Mouse (Mus musculus) gastrocnemius, adult 2 months (tissue): ENCODE measurements around the gene Specc1l. TPM values are rescaled to one million over a fixed set of nuclear protein-coding genes. Genes with fewer than 3 reads are reported as not detected.

Experiments used
- DNase-seq: peaks from one replicate; pipeline ENCODE4 v3.0.0; 2022
- H3K27ac ChIP-seq: fragments of 200-600 bp; 2 replicates; pipeline ENCODE4 v1.8.1; 2022; ENCODE audit warnings: mild to moderate bottlenecking
- H3K4me3 ChIP-seq: fragments of 200-600 bp; 2 replicates; pipeline ENCODE4 v1.8.1; 2022; ENCODE audit warnings: mild to moderate bottlenecking, moderate library complexity
- CTCF ChIP-seq: fragments of 200-600 bp; IDR thresholded peaks from 2 replicates; pipeline ENCODE4 v1.8.1; 2022; ENCODE audit warnings: antibody characterized with exemption, mild to moderate bottlenecking, moderate library complexity
- intact Hi-C: fragments of 180-260 bp; cut with DNase I; formaldehyde crosslinking; loops from one replicate; pipeline ENCODE4 v1.15.1; 2025
- total RNA-seq, 2 experiments: library from RNA; stranded (reverse); gene quantifications; 2 replicates each; pipeline ENCODE4 v1.2.3; 2021

Specc1l gene
- total RNA-seq, 2 experiments from 2014 or later: 43.1 to 44.8 TPM

DNA sequence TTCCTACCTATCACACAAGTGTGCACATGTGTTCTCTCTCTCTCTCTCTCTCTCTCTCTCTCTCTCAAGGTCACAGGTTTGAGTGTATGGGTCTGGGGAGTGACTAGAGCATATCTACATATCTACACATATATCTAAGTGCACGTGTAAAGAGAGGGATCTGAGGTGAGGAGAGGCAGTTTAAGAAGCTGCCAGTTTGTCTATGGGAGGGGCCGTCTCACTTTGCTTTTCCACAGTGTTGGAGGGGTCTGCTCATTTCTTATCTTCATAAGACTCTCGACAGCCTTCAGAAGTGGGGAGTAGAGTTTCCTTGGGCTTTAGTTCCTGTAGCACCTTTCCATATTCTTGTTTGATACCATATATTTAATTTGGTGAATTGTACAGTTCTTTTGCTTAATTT is 81.4 kb downstream of the Specc1l start:
- intact Hi-C loops: no loop called here
- DNase-seq: no peak

DNA sequence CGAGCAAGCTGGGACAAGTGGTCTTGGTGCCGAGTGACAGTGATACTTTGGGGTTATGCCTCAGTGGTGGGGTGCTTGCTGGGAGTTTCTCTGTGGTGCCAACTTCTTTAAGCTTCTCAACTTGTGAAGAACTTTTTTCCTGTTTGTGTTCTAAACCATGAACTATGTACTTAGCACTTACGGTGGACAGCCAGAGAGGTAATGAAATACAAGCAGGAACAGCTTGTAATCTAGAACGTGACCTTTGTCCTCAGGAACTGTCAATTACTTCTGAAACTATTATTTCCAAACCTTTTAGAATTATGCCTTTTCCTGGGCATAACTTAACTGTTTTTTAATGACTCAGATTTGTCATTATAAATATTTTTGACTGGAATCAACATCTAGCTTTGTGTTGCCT is 82.5 kb downstream of the Specc1l start:
- peak overlapping the region; percentile 50 for H3K27ac ChIP-seq
- intact Hi-C loops: no loop called here
- TF ChIP-seq CTCF: no peak
- no peak for DNase-seq
- no peak overlapping the region for H3K4me3 ChIP-seq

More for the DNA sequence above, 81.4 kb downstream of the Specc1l start:
- TF ChIP-seq CTCF: no peak
- no peak overlapping the region for H3K27ac ChIP-seq
- H3K4me3 ChIP-seq: no peak overlapping the region

DNA sequence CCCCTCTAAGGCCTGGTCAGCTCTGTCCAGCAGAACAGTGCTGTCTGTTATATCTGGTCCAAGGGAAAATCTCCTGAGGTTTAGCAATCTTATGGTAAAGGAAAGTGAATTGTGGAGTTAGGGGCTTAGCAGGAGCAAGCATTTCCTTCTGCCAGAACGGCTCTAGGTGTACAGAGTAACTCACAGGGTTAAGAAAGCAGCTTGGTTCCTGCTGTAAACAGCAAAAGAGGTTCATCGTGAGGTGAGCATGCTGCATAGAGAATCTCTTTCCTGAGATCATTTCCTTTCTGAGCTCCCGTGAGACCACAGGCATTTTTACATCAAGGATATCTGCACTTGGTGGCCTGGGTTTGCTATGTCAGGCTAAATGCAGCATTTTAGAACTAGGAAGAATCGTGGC is 83.1 kb downstream of the Specc1l start:
- intact Hi-C loops: no loop called here
- no peak for TF ChIP-seq CTCF
- no peak for DNase-seq
- H3K27ac ChIP-seq: peak overlapping the region; percentile 50
- no peak overlapping the region for H3K4me3 ChIP-seq

DNA sequence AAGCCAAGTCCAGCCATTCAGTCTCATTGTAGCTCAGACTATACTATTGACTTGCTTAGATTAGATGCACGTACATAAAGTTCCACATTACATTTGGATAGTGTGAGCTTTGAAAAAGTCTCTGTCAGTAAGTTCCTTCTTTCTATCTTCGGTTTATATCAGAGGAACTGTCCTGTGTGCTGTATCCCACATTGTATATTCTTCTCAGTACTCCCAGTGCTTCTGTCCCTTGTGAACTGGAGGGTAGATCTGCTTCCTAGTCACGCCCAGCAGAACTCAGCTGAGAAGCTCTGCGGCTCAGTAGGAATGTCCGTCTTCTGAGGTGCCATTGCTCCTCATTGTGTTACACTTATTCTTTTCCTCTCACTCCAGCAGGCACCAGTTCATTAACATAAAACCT is 86.7 kb downstream of the Specc1l start:
- Histone ChIP-seq H3K4me3 (no peak overlapping the region), H3K27ac (peak overlapping the region; percentile 38; the same call in 1 of the 2 replicates)
- no peak for DNase-seq
- no peak for TF ChIP-seq CTCF
- intact Hi-C loops: no loop called here

DNA sequence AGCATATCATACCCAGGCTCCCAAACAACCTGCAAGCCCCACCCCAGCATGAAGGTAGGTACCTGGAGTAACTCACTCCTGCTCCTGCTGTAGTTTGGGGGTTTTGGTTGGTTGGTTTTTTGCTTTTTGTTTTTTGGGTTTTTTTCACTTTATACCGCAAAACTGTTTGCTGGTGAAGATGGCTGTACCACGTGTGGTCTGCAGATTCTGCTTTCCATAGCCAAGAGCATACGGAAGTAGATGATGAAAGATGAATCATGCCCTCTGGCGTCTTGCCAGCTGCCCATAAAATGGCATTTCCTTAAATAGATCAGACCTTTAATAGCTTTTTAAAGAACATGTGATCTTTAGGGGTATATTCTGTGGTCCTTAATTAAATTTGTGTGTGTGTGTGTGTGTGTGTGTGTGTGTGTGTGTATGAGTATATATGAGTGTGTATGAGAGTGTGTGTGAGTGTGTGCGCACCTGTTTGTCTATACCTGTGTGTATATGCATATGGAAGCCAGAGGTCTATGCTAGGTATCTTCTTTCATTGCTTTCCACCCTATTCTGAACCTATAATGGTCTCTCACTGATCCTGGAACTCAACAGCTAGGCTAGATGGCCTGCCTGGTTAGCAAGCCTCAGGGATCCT is 88.0 kb downstream of the Specc1l start:
- Histone ChIP-seq H3K4me3 (no peak overlapping the region), H3K27ac (peak overlapping the region; percentile 70)
- intact Hi-C loops: no loop called here
- no peak for TF ChIP-seq CTCF
- DNase-seq: peak; percentile 77

DNA sequence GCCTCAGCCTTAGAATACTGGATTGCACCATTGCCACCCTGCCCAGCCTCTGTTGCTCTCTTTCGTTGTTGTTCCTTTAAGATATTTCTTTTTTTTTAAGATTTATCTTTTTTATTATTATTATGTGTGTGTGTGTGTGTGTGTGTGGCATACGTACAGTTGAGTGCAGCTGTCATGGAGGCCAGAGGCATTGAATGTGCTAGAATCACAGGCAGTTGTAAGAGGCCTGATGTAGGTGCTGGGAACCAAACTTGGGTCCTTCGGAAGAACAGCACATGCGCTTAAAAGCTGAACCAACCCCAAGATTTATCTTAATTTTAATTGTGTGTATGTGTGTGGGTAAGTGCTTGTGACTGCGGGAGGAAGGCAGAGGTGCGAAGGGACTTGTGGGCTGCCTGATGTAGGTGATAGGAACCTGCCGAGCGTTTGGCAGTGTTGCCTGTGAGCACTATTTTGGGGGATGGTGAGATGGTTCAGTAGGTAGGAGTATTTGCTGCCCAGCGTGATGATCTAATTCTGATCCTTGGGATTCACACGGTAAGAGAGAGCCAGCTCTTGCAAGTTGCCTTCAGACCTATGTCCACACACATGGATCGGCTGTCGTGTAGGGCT is 89.4 kb downstream of the Specc1l start:
- DNase-seq: no peak
- intact Hi-C loops: no loop called here
- H3K4me3 ChIP-seq: no peak overlapping the region
- H3K27ac ChIP-seq: peak overlapping the region; percentile 70
- TF ChIP-seq CTCF: no peak

DNA sequence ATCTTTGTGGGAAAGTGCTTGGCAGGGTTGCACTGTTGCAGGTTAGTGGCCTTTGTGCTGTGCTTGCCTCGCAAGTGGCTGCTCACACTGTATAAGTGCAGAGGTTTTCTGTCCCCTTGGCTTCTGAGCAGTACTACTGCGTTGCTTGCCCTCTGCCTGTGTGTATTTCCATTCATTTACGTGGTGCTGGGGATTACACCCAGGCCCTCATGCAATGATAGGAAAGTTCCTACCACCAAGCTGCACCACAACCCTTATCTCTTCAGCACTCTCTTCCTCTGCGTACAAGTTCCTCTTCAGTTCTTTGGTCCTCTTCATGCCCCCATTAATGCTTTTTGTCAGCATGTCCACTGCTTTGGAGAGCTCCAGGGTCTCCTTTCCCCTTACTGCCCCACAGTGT is 90.1 kb downstream of the Specc1l start:
- intact Hi-C loops: no loop called here
- TF ChIP-seq CTCF: no peak
- no peak for DNase-seq
- H3K4me3 ChIP-seq: no peak overlapping the region
- peak overlapping the region; percentile 44 for H3K27ac ChIP-seq

DNA sequence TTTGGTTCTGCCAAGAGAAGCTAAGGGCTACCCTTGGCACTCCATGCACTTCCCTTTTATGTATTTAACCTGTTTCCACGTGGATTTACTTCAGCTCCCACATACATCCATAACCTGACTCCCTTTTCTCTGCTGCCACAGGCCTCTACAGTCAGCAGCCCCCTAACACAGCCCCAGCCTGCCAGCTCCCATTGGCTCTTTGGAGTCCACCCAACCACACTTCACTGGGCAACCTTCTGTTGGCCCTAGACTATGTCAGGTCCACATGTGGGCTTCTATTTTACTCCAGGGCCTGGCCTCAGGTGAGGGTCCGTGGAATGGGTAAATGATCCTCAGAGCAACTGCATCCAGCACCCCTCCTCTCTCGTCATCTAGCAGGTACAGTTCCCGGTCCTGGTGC is 90.7 kb downstream of the Specc1l start:
- Histone ChIP-seq H3K4me3 (no peak overlapping the region), H3K27ac (peak overlapping the region; percentile 44)
- no peak for DNase-seq
- TF ChIP-seq CTCF: no peak
- intact Hi-C loops: no loop called here

DNA sequence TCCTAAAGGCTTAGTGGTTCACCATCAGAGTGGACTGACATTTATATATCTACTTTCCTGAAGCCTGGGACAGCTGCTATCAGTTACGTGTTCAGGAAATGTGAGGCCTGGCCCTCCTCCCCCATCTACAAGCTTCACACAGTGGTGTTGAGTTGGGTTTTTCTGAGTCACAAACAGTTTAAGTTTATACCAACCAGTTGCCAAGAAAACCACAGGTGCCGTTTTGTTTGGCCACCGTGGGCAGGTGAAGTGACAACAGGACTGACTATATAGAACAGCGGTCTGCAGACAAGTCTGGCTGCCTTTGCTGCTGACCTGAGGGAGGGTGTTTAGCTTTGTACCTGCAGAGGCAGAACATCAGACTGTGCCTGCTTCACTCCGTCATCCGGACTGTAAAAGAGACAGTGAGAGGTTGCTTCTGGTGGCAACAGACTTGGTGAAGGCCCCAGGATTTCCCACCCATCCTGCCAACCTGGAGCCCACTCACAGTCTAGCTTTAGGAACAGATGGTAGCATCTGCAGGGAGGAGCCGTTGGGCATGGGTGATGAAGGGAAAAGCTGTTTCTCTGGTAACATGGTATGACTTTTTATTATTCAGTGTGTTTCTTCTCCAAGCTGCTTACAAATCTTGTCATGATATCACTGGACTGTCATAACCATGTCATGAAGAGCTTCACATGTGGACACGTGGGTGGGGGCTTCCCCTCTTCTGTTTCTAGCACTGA is 91.6 kb downstream of the Specc1l start:
- intact Hi-C loops: no loop called here
- H3K4me3 ChIP-seq: no peak overlapping the region
- DNase-seq: no peak
- H3K27ac ChIP-seq: peak overlapping the region; percentile 46
- TF ChIP-seq CTCF: no peak

DNA sequence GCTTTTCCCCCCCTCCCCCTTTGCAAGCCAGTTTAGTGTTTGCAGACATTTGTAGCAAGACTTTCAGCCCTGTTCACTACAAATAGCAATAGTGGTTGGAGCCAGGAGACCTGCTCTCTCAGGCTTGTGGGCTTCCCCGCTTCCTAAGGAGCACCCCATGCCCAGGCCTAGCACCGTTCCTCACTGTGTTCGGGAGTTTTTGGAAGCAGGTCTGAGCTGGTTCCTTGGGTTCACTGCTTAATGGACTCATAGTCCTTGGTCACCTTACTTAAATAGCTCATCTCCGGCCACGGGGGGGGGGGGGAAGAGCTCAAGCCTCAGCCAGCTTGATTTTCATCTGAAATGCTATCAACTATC is 92.2 kb downstream of the Specc1l start:
- intact Hi-C loops: no loop called here
- no peak for TF ChIP-seq CTCF
- H3K27ac ChIP-seq: peak overlapping the region; percentile 46

DNA sequence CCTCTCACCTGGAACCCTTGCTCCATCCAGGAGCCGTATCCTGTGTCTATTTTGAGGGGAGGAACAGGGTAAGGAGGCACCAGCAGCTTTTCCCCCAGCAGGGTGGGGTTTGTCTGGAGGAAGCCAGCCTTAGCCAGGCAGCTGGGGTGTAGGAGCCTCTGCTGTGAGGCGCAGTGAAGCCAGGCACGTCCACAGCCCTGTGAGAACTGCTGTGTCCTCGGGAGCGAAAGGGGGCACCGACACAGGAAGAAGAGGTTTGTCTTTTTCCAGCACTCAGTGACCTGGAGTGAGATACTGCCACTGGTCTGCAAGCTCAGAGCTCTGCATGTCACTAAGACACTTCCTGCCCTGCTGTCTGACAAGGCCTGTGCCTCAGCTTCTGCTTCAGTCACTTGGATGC is 92.5 kb downstream of the Specc1l start:
- H3K27ac ChIP-seq: peak overlapping the region; percentile 46
- DNase-seq: no peak
- TF ChIP-seq CTCF: no peak
- H3K4me3 ChIP-seq: no peak overlapping the region
- intact Hi-C loops: no loop called here

More for the DNA sequence above, 92.2 kb downstream of the Specc1l start:
- no peak overlapping the region for H3K4me3 ChIP-seq
- no peak for DNase-seq

DNA sequence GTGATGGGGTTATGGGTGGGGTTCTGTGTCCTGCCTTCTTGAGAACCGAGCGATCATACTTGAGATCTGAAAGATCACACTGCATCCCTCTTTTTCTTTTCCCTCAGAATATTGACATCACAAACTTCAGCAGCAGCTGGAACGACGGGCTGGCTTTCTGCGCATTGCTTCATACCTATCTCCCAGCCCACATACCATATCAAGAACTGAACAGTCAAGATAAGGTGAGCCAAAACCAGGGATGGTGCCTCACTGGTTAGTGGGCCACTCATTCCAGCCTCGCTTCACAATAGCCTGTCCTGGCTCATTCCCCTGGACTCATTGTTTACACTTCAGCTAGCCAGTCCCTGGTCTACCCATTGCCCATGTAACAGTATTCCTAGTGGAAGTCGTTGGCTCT is 95.3 kb downstream of the Specc1l start:
- intact Hi-C loops: no loop called here
- H3K4me3 ChIP-seq: no peak overlapping the region
- no peak for DNase-seq
- no peak for TF ChIP-seq CTCF
- H3K27ac ChIP-seq: no peak overlapping the region

DNA sequence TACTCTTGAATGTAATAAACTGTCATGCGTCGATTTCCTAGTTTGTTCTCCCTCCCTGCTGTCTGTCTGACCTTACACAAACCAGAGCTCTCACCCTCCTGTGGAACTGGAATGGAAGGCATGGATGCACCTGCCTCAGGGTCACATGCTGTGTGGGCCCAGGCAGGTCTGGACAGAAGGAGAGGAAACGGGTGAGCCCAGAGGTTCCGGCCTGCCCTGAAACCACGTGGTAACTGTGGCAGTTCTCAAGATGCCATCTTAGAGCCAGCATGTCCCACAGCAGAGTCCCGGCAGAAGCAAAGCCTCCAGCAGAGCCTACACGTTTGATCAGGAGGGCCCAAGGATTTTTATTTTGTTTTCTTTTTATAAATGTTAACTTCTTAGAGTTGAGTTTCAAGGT is 100.5 kb downstream of the Specc1l start:
- TF ChIP-seq CTCF: no peak
- no peak overlapping the region for H3K4me3 ChIP-seq
- intact Hi-C loops: no loop called here
- no peak overlapping the region for H3K27ac ChIP-seq
- DNase-seq: no peak
